Comparison of ENCODE assay signal across 9 mouse cellular contexts in genomic region chr16:48570354-48570753, GRCm38 (mm10).
DNase-seq lines count a peak whose midpoint lies in the region; ATAC-seq lines count a peak whose summit lies in the region.
"Had no signal": no experiment of that assay in that cellular context is flagged by ENCODE, and none has a peak within 500 bp of the region (broad histone marks: within the 10 kb centered on the region; RNA-seq: fewer than 3 reads in every experiment).

No protein-coding gene starts in this region.

- peak; percentile 7 for DNase-seq in MN1 (ENCODE audit: low spot score)
- peak; percentile 57 for DNase-seq in brain, embryonic 18.5 days (ENCODE audit: low read depth, low spot score)
- peak; percentile 37 for DNase-seq in hindlimb bud, embryonic 11.5 days (ENCODE audit: extremely low spot score, low read depth, low spot score)
- DNase-seq in left cerebral cortex, adult 18-20 months (ENCODE audit: low spot score in 2 of 2), result peak; percentile 80 to 84
- DNase-seq in mesoderm, embryonic 11.5 days (ENCODE audit: low read depth, low spot score), result peak; percentile 77
- DNase-seq in right cerebral cortex, postnatal 25 days, result peak; percentile 63
- DNase-seq in yolk sac, embryonic 10.5 days (ENCODE audit: low spot score), result peak; percentile 36
- DNase-seq: liver, embryonic 13.5 days had no signal

- H3K9ac ChIP-seq in forebrain, embryonic 12.5 days, result no peak overlapping the region
- H3K9ac ChIP-seq: liver, embryonic 13.5 days had no signal

- whole genome bisulfite sequencing in forebrain, embryonic 12.5 days, result 16% methylated on average over 9 of the region's 9 CpGs

- no peaks in the 10 kb centered on the region for H3K27me3 ChIP-seq in forebrain, embryonic 12.5 days
- H3K27me3 ChIP-seq: liver, embryonic 13.5 days had no signal

- H3K36me3 ChIP-seq in forebrain, embryonic 12.5 days (replicated peaks), result no peaks in the 10 kb centered on the region
- H3K36me3 ChIP-seq: liver, embryonic 13.5 days had no signal

- no peak overlapping the region for H3K4me2 ChIP-seq in forebrain, embryonic 12.5 days
- H3K4me2 ChIP-seq: liver, embryonic 13.5 days had no signal

- no peaks in the 10 kb centered on the region for H3K9me3 ChIP-seq in forebrain, embryonic 12.5 days
- H3K9me3 ChIP-seq: liver, embryonic 13.5 days had no signal

- H3K4me1 ChIP-seq in forebrain, embryonic 12.5 days, result no peaks in the 10 kb centered on the region
- H3K4me1 ChIP-seq: liver, embryonic 13.5 days had no signal

- H3K4me3 ChIP-seq in forebrain, embryonic 12.5 days (replicated peaks), result no peak overlapping the region
- H3K4me3 ChIP-seq: liver, embryonic 13.5 days had no signal

- H3K27ac ChIP-seq in forebrain, embryonic 12.5 days, result no peak overlapping the region
- H3K27ac ChIP-seq: liver, embryonic 13.5 days had no signal

- peak; percentile 83 for ATAC-seq in forebrain, embryonic 12.5 days (ENCODE audit: low FRiP score)

Comparison
In these comparisons a context has a peak if more than half of its experiments do, and no peak if none do; other contexts are left out.
1. DNase-seq: peak in every context shown above with its lines; median percentile 82 in left cerebral cortex, adult 18-20 months; 77 in mesoderm, embryonic 11.5 days; 63 in right cerebral cortex, postnatal 25 days; 57 in brain, embryonic 18.5 days; 37 in hindlimb bud, embryonic 11.5 days; 36 in yolk sac, embryonic 10.5 days; 7 in MN1.